Comparison of ENCODE assay signal across 9 mouse cellular contexts in the genomic region with DNA sequence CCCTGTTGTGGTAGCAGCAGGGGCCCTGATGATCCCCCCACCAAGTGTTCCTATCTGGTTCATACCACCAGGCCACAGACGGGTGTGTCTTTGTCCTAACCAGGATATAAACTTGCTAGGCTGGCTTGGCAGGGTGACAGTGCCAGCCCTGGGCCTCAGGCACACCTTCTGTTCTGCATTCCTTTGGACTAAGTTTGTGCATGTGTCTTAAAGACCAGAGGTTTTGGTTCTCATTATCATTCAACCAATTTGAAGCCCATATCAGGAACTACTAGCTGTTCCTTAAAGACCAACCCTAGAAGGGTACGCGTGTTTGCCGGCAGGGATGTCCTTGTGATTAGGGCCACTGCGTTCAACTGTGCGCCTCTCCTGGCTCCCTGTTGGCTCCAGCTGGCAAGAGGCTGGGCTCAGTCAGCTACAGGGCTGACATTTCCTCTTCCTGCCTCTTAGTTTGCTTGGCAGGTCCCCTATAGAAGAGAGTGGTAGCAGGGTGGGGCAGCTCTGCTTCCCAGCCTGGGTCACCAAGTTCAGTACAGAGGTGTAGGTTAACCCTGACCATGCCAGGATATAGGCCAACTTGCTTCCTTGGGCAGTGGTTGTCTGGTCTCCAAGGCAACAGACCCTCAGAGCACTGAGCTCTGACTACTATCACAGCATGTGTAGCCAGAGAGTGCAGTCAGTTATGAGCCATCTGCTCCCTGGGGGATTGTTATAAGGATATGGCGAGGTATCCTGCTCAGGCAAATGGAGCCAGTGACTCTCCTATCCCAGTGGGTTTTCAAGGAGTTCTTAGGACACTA. TPM values are rescaled to one million over a fixed set of nuclear protein-coding genes. Genes with fewer than 3 reads are reported as not detected.
DNase-seq lines count a peak whose midpoint lies in the region; ATAC-seq and TF ChIP-seq lines count a peak whose summit lies in the region.
"Had no signal": no experiment of that assay in that cellular context is flagged by ENCODE, and none has a peak within 500 bp of the region (broad histone marks: within the 10 kb centered on the region; RNA-seq: fewer than 3 reads in every experiment).

No protein-coding gene starts in this region.

- no peak overlapping the region for H3K27ac ChIP-seq in forebrain, postnatal 0 days (ENCODE audit: low read depth, low read length)
- no peak overlapping the region for H3K27ac ChIP-seq in forebrain, embryonic 15.5 days (replicated peaks)
- H3K27ac ChIP-seq in limb, embryonic 15.5 days, result peak overlapping the region; percentile 67
- H3K27ac ChIP-seq in stomach, embryonic 15.5 days, result peak overlapping the region; percentile 92
- H3K27ac ChIP-seq: heart, embryonic 13.5 days had no signal

- peak; percentile 32; the same call in 1 of the 2 replicates for ATAC-seq in forebrain, postnatal 0 days
- ATAC-seq in forebrain, embryonic 15.5 days (replicated peaks), result no peak
- ATAC-seq in limb, embryonic 15.5 days (ENCODE audit: insufficient number of reproducible peaks, low FRiP score, low TSS enrichment, low read depth), result no peak
- ATAC-seq in stomach, embryonic 15.5 days (ENCODE audit: insufficient read depth, low FRiP score, low read depth), result peak; percentile 73

- H3K9me3 ChIP-seq in forebrain, postnatal 0 days (ENCODE audit: low read length), result no peaks in the 10 kb centered on the region
- H3K9me3 ChIP-seq in forebrain, embryonic 15.5 days, result no peaks in the 10 kb centered on the region
- no peaks in the 10 kb centered on the region for H3K9me3 ChIP-seq in limb, embryonic 15.5 days
- no peaks in the 10 kb centered on the region for H3K9me3 ChIP-seq in stomach, embryonic 15.5 days
- H3K9me3 ChIP-seq: heart, embryonic 13.5 days had no signal

- H3K4me3 ChIP-seq in forebrain, postnatal 0 days (ENCODE audit: low read depth, low read length), result no peak overlapping the region
- H3K4me3 ChIP-seq in forebrain, embryonic 15.5 days, result no peak overlapping the region
- H3K4me3 ChIP-seq in limb, embryonic 15.5 days, result no peak overlapping the region
- H3K4me3 ChIP-seq in stomach, embryonic 15.5 days (replicated peaks), result no peak overlapping the region
- H3K4me3 ChIP-seq: heart, embryonic 13.5 days had no signal

- 49% methylated on average over 7 of the region's 7 CpGs for WGBS in forebrain, postnatal 0 days
- 59% methylated on average over 7 of the region's 7 CpGs for WGBS in forebrain, embryonic 15.5 days
- WGBS in limb, embryonic 15.5 days, result 42% methylated on average over 7 of the region's 7 CpGs
- 40% methylated on average over 7 of the region's 7 CpGs for WGBS in stomach, embryonic 15.5 days

- H3K4me1 ChIP-seq in forebrain, postnatal 0 days (ENCODE audit: insufficient read depth), result peaks cover 8% of the 10 kb centered on the region; the same call in 1 of the 2 replicates
- peaks cover 26% of the 10 kb centered on the region for H3K4me1 ChIP-seq in forebrain, embryonic 15.5 days
- H3K4me1 ChIP-seq in limb, embryonic 15.5 days, result peaks cover 51% of the 10 kb centered on the region
- peaks cover 34% of the 10 kb centered on the region for H3K4me1 ChIP-seq in stomach, embryonic 15.5 days

- peaks cover 38% of the 10 kb centered on the region for H3K36me3 ChIP-seq in forebrain, postnatal 0 days (ENCODE audit: insufficient read depth)
- H3K36me3 ChIP-seq in forebrain, embryonic 15.5 days, result peaks cover 40% of the 10 kb centered on the region
- H3K36me3 ChIP-seq in limb, embryonic 15.5 days, result peaks cover 40% of the 10 kb centered on the region
- peaks cover 29% of the 10 kb centered on the region for H3K36me3 ChIP-seq in stomach, embryonic 15.5 days

- H3K9ac ChIP-seq in forebrain, postnatal 0 days, result no peak overlapping the region
- no peak overlapping the region for H3K9ac ChIP-seq in forebrain, embryonic 15.5 days (replicated peaks)
- H3K9ac ChIP-seq in limb, embryonic 15.5 days, result no peak overlapping the region
- H3K9ac ChIP-seq in stomach, embryonic 15.5 days, result no peak overlapping the region
- H3K9ac ChIP-seq: heart, embryonic 13.5 days had no signal

- TF ChIP-seq CTCF in forebrain, postnatal 0 days (IDR thresholded peaks at IDR 0.05; ENCODE audit: low read depth), result no peak

- peaks cover 24% of the 10 kb centered on the region; the same call in 1 of the 2 replicates for H3K27me3 ChIP-seq in forebrain, postnatal 0 days (ENCODE audit: insufficient read depth, low read length)
- peaks cover 41% of the 10 kb centered on the region for H3K27me3 ChIP-seq in forebrain, embryonic 15.5 days
- H3K27me3 ChIP-seq in limb, embryonic 15.5 days, result peaks cover 54% of the 10 kb centered on the region
- H3K27me3 ChIP-seq in stomach, embryonic 15.5 days (replicated peaks), result peaks cover 41% of the 10 kb centered on the region

- no peak overlapping the region for H3K4me2 ChIP-seq in forebrain, postnatal 0 days (ENCODE audit: low read depth)
- H3K4me2 ChIP-seq in forebrain, embryonic 15.5 days (replicated peaks), result no peak overlapping the region
- H3K4me2 ChIP-seq in limb, embryonic 15.5 days, result peak overlapping the region; percentile 26; the same call in 1 of the 2 replicates
- H3K4me2 ChIP-seq in stomach, embryonic 15.5 days, result peak overlapping the region; percentile 24
- H3K4me2 ChIP-seq: heart, embryonic 13.5 days had no signal

- no peak for DNase-seq in forebrain, postnatal 0 days
- DNase-seq in spleen, postnatal 10 days (ENCODE audit: low spot score in 2 of 2), result peak; percentile 5 to 19
- DNase-seq in spleen, postnatal 4 days (ENCODE audit: low spot score in 2 of 2), result no peak
- no peak for DNase-seq in spleen, postnatal 14 days (ENCODE audit: low spot score in 2 of 2)
- DNase-seq in ovary, postnatal 10 days (ENCODE audit: low spot score), result no peak

RNA-seq across cellular contexts. Expression of a gene that starts 0.9 kb away (rescaled TPM):
- total RNA-seq in forebrain, postnatal 0 days (2014; rRNA removed), result not detected in 2 replicates
- not detected in 2 replicates for polyA plus RNA-seq in forebrain, postnatal 0 days (2015; fragmentation: Nextera tagmentation; extraction: Ambion mirVana)
- polyA plus RNA-seq in forebrain, embryonic 15.5 days (2015; fragmentation: Nextera tagmentation; extraction: Ambion mirVana), result not detected in 2 replicates
- not detected in 2 replicates for polyA plus RNA-seq in limb, embryonic 15.5 days (2015; fragmentation: Nextera tagmentation; extraction: Ambion mirVana)
- not detected in 2 replicates for polyA plus RNA-seq in stomach, embryonic 15.5 days (2015; fragmentation: Nextera tagmentation; extraction: Ambion mirVana)
- polyA plus RNA-seq: heart, embryonic 13.5 days had no signal

RNA-seq across cellular contexts. Expression of a gene that starts 2.7 kb away (rescaled TPM):
- total RNA-seq in forebrain, postnatal 0 days (2014; rRNA removed), result not detected in 2 replicates
- polyA plus RNA-seq in forebrain, postnatal 0 days (2015; fragmentation: Nextera tagmentation; extraction: Ambion mirVana), result 0.15 TPM in 1 of 2 replicates, not detected in the other
- polyA plus RNA-seq in forebrain, embryonic 15.5 days (2015; fragmentation: Nextera tagmentation; extraction: Ambion mirVana), result not detected in 2 replicates
- polyA plus RNA-seq in limb, embryonic 15.5 days (2015; fragmentation: Nextera tagmentation; extraction: Ambion mirVana), result 0.61 and 0.92 TPM in 2 replicates
- 4.4 and 6.9 TPM in 2 replicates for polyA plus RNA-seq in stomach, embryonic 15.5 days (2015; fragmentation: Nextera tagmentation; extraction: Ambion mirVana)
- polyA plus RNA-seq: heart, embryonic 13.5 days had no signal

RNA-seq across cellular contexts. Expression of a gene that starts 14.8 kb away (rescaled TPM):
- total RNA-seq in forebrain, postnatal 0 days (2014; rRNA removed), result 30.2 and 37.9 TPM in 2 replicates
- 90.7 and 108 TPM in 2 replicates for polyA plus RNA-seq in forebrain, postnatal 0 days (2015; fragmentation: Nextera tagmentation; extraction: Ambion mirVana)
- polyA plus RNA-seq in forebrain, embryonic 15.5 days (2015; fragmentation: Nextera tagmentation; extraction: Ambion mirVana), result 148 and 150 TPM in 2 replicates
- 136 and 140 TPM in 2 replicates for polyA plus RNA-seq in limb, embryonic 15.5 days (2015; fragmentation: Nextera tagmentation; extraction: Ambion mirVana)
- polyA plus RNA-seq in stomach, embryonic 15.5 days (2015; fragmentation: Nextera tagmentation; extraction: Ambion mirVana), result 108 and 114 TPM in 2 replicates

RNA-seq across cellular contexts. Expression of a gene that starts 14.8 kb away (rescaled TPM):
- 108 and 127 TPM in 2 replicates for total RNA-seq in forebrain, postnatal 0 days (2014; rRNA removed)
- polyA plus RNA-seq in forebrain, postnatal 0 days (2015; fragmentation: Nextera tagmentation; extraction: Ambion mirVana), result 189 and 195 TPM in 2 replicates
- polyA plus RNA-seq in forebrain, embryonic 15.5 days (2015; fragmentation: Nextera tagmentation; extraction: Ambion mirVana), result 209 and 225 TPM in 2 replicates
- 241 and 244 TPM in 2 replicates for polyA plus RNA-seq in limb, embryonic 15.5 days (2015; fragmentation: Nextera tagmentation; extraction: Ambion mirVana)
- polyA plus RNA-seq in stomach, embryonic 15.5 days (2015; fragmentation: Nextera tagmentation; extraction: Ambion mirVana), result 209 TPM in 2 replicates

RNA-seq across cellular contexts. Expression of a gene that starts 24.6 kb away (rescaled TPM):
- total RNA-seq in forebrain, postnatal 0 days (2014; rRNA removed), result 15.2 and 18.1 TPM in 2 replicates
- polyA plus RNA-seq in forebrain, postnatal 0 days (2015; fragmentation: Nextera tagmentation; extraction: Ambion mirVana), result 16.4 and 18.8 TPM in 2 replicates
- 15.6 and 16.5 TPM in 2 replicates for polyA plus RNA-seq in forebrain, embryonic 15.5 days (2015; fragmentation: Nextera tagmentation; extraction: Ambion mirVana)
- 8.5 and 8.6 TPM in 2 replicates for polyA plus RNA-seq in limb, embryonic 15.5 days (2015; fragmentation: Nextera tagmentation; extraction: Ambion mirVana)
- polyA plus RNA-seq in stomach, embryonic 15.5 days (2015; fragmentation: Nextera tagmentation; extraction: Ambion mirVana), result 16.8 and 17.7 TPM in 2 replicates

Comparison
In these comparisons a context has a peak if more than half of its experiments do, and no peak if none do; other contexts are left out.
1. ATAC-seq: peak in forebrain, postnatal 0 days (single experiment) and stomach, embryonic 15.5 days (single experiment); none in forebrain, embryonic 15.5 days (single experiment) and limb, embryonic 15.5 days (single experiment).
2. DNase-seq: peak in spleen, postnatal 10 days (2 of 2); none in forebrain, postnatal 0 days (single experiment), spleen, postnatal 4 days (0 of 2), spleen, postnatal 14 days (0 of 2) and ovary, postnatal 10 days (single experiment).
3. H3K27ac ChIP-seq: peak in limb, embryonic 15.5 days (single experiment) and stomach, embryonic 15.5 days (single experiment); none in forebrain, postnatal 0 days (single experiment) and forebrain, embryonic 15.5 days (single experiment).
4. H3K4me2 ChIP-seq: peak in limb, embryonic 15.5 days (single experiment) and stomach, embryonic 15.5 days (single experiment); none in forebrain, postnatal 0 days (single experiment) and forebrain, embryonic 15.5 days (single experiment).